Mouse (Mus musculus): ENCODE measurements at regions not wholly inside any gene's neighbourhood (a gene's known extent, or its start where the extent isn't known, plus 50 kb on each side); places are given as distances from the start of the nearest gene placed in this dataset.

DNA sequence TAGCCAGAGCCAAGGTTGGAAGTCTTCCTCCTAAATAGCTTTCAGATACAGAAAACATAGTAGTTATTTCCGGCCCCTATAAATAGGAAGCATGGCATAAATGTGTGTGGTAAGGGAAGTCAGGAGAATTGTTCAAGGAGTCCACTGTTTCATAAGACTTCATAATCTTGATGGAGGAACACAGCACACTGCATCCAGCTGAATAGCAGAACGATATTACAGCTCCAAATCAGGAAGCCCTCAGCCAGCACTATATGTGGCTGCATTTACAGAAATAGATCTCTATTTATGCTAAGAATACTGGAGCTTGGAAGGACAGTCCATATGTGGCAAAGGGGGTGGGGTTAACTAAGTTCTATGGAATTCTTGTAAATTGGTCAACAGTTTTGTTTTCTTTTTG is 371.1 kb downstream of the Elavl2 start:
- no peak for DNase-seq

DNA sequence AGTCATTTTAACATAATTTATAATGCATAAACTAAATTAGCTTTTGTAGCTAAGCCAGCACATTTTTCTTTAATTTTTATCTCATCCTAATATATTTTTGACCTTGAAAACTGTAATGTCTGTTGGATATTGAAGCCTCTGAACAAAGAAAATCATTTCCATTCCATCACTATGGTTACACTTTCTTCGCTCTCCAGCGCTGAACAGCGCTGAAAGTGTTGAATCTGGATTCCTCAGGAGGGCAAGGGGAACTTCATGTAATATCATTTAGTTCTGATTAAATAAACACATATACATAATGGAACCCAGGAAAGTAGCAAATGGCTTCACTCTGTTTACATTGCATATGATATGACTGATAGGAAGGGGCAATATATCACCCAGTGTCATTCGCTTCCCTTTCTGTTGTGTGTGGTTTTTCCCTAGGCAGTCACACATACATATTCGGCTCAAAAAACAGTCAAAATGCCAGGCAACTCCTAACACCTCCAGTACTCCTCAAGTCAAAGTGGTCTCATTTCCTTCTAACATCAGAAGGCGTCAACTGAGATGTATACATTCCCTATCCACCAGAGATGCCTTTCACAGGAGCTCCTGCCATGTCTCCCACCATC is 372.5 kb downstream of the Elavl2 start:
- DNase-seq, result no peak

DNA sequence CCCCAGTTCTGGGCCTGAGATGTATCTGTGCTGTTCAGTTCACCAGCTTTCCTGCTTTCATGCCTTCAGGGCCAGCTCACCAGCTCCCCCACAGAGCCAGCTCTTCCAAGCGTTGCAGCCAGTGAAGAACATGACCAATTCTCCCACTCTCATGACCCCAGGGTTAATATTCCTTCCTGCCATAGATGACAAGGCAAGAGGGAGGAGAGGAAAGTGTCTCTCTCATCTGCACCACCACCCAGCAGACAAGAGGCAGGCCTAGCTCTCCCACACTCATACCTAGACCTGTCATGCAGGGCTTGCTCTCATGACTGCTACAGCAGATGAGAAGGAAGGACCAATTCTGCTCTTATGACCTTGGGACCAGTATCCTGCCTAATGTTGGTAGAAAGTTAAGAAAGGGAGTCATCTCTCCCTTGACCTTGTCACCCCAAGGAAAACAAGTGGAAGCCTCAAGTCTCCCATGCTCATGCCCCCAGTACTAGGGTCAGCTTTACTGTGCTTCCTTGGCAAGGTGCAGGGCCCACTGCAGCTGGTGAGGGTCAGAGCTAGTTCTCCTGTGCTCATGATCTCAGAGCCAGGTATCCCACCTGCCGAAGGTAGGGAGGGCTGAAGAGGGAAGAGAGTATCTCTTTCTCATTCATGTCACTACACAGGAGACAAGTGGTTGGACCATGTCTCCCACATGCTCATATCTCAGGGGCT is 404.0 kb downstream of the Elavl2 start:
- DNase-seq, result no peak

DNA sequence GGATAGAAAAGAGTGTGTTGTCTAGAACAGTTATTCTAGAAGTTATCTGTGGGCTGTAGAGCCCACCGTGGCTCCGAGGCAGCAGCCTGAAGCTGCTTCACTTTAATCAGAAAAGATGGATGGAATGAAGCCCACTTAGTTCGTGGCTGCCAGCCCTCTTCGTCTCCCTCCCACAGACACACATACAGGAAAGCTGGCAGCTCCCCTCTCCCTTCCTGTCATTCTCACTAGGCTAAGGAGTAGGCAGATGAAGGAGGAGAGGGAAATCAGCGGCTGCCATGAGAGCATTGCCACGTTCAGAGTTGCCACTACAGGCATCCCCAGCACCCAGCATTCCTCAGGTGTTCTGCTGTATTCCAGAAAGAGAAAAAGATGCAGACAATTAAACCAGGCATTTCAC is 435.9 kb downstream of the Elavl2 start:
- no peak for DNase-seq

DNA sequence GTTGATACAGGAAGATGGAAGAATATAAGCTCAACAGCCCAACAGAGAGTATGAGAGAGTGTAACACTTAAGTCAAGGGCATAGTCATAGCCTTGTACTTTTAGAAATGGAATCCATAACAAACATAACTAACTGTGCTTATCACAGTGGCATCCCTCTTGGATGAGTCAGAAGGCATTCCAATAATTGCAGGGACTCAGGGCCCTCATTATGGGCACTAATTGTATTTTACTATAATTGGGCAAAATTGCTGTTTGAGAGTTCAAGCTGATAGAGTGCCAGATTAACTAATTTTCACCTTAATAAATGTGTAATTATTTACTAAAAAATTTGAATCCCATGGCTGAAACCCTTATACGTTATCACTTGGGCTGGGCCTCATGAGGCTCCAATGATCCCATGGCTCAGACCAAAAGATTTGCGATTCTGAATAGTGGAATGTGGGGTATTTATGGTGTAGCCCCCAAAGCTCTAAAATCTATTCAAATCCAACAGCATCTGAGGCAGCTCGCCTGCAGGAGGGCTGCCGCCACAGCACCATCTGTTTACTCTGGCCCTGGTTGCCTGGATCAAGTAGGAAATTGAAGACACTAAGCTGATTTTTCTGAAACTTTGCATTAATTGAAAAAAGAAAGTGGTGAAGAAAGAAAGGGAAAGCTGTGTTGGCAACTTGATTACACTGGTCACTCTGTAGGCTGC is 456.7 kb downstream of the Elavl2 start:
- DNase-seq, result no peak

DNA sequence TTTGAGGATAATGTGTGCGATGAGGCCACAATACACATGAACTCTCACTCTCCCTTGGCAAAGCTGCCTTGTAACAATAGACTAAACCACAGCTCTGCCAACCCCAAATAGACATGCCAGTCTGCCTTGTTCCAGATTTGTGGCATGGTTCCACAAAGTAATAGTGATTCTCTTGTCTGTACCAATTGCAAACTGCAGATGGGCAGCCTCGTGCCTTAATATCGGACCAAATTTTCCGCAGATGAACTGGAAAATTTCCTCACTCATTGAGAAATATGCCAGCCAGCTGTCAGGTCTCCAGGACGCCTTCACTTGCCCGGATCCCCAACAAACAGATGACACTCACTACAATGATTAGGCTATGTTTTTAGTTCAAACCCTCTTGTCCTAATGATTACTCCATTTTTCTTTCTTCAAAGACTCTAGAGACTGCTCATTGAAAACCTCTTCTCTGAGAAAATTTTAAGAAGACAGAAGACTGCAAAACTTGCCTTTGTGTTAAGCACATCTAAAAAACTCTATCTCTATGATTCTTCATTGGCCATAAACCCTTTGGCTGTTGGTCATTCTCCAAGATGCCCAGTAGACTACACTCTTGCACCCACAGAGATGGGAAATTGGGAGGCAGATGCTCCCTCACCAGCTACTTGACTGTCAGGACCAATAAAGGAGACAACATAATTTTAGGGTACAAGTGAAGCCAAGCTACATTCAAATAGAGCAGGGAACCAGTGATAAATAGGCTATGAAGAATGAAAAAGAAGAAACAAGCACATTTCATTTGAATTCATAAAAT is 483.1 kb downstream of the Elavl2 start:
- DNase-seq, result no peak

DNA sequence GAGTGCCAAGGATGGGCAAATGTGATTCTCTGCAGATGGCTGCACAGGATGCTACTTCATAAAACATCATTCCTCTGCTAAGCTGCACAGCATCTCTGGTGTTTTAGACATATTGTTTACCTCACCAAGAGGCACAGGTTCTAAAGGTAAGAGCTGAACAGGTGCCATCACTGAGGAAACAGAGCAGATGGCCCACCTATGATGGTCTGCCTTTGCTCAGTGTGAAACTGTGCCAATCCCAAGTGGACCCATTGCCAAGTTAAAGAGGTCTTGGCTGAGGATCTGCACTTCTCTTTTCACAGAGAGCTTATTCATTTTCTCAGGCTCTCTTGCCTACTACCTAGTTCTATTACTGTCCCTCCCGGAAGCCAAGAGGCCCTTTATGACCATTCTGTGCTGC is 494.3 kb downstream of the Elavl2 start:
- DNase-seq, result no peak

DNA sequence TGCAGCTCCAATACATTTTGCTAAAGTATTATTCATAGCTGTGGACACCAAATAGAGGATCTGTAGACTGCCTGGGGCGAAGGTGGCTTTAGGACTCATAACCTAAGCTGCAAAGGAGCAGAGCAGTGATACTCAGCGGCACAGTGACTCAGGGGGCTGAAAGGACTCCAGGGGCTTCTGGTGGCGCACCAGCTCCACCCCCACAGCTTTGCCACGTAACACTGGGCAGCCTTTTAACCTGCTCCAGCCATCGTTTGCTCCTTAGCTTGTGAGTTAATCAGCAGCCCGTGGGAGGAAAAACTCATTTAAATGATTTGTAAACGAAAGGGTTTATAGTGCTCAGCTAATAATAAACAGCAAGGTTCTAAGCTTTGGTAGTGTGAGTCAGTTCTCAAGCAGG is 532.4 kb downstream of the Elavl2 start:
- no peak for DNase-seq

DNA sequence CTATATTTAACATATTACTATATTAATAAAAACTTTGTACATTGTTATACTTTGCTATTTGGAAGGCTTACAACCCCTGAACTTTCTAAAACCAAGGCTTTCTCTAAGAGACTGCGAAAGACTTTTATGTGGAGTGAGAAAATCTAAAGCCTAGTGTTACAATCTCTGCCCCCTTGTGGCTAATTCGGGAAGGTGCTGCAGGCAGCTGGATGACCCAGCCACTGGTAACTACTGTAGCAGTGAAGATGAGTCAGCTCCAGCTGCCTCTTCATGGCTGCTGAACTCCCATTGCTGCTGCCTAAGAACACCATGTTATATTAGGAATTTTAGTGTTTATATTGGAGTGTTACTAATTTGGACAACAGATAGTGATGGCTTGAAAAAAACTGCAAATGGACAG is 539.7 kb downstream of the Elavl2 start:
- peak; percentile 61 for DNase-seq

DNA sequence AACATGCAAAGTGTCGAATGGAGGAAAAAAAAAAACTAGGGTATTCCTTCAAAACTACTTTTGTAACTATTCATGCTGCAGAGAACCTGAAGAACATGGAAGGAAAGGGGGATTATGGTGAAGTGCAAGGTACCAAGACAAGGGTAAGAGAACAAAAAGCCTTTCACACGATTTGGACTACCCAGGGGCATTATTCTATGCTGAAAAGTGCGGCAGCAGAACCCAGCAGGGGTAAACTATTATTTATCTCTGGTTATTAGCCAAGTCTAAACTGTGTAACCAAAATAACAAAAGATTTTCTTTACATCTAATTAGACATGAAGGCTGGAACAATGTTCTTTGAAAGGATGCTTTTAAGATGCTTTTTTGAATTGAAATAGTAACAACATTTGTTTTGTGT is 560.8 kb downstream of the Elavl2 start:
- DNase-seq, result no peak

DNA sequence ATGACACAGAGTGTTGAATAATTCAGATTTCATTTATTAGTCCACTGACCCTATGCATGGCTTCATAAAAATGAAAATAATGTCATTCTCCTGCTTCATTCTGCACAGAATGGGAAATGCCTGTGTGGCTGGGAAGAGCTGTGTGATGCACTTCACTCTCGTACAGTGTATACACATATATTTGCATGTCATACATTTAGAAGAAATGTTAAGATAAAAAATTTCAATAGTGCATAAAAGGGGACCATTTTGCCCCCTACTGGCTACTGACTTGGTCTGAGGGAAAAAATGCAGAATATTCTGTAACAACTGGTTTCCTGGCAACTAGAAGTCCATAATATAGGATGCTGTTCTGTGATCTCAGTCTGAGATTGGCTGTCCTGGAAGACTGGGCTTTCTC is 580.5 kb downstream of the Zfp352 start:
- no peak for DNase-seq

DNA sequence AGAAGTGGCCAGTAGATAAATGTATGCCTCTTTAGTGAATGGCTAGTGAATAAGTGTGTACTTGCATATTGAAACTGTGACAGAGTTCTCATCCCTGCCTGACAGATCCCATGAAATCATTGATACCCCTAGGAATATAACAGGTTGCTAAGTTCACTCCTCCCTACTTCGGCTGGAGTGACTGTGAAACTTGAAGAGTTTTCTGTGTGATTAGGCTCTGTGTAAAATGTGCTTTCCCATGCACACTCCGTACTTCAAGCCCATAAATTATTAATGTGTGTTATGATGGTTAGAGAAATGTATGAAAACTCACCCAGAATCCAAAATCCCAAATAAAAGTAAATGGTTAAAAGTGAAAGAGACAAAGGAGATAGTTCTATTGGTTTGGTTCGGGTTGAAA is 580.0 kb downstream of the Zfp352 start:
- no peak for DNase-seq

DNA sequence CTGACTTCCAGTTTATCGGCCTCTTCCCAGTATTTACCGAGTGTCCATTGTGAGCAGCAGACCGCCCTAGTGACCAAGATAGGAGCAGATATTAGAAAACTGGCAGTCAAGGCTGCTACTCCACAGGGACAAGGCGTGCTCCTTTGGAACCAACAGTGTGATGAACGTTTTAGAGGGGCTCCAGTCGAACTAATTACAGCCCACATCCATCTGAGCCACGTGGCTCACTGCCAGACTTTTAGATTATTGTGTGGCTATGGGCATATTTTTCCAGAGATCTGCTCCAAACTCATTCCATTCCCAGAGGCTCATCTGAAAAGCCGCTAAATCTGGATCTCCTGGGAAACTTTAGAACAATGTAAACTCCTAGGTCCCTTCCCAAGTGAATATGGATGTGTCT is 578.9 kb downstream of the Zfp352 start:
- DNase-seq, result no peak
